Mouse (Mus musculus) MN1 (cell line): ENCODE results near the gene P2ry12.

ENCODE experiments used
- DNase-seq: peaks from one replicate; pipeline ENCODE4 v3.0.0-alpha.2; 2016; ENCODE audit warnings: low spot score

Gene P2ry12

GRCm38 (mm10) chr3:59262704-59263103 is at the start of gene P2ry12:
Gene P2ry12, minus strand, starts transcription at chr3:59262871.
- DNase-seq, result no peak

- no peak for DNase-seq
Observed at GRCm38 (mm10) chr3:59305518-59305917, 42.8 kb upstream of the P2ry12 start.

GRCm38 (mm10) chr3:59304944-59305343 is 42.3 kb upstream of the P2ry12 start:
- no peak for DNase-seq

GRCm38 (mm10) chr3:59297653-59298052 is 35.0 kb upstream of the P2ry12 start:
- DNase-seq, result no peak

GRCm38 (mm10) chr3:59296563-59297130 is 34.0 kb upstream of the P2ry12 start:
- DNase-seq, result no peak

GRCm38 (mm10) chr3:59295699-59296562 is 33.3 kb upstream of the P2ry12 start:
- no peak for DNase-seq

- DNase-seq, result no peak
Observed at GRCm38 (mm10) chr3:59293437-59294199, 30.9 kb upstream of the P2ry12 start.

- no peak for DNase-seq
Observed at GRCm38 (mm10) chr3:59290551-59290950, 27.9 kb upstream of the P2ry12 start.

GRCm38 (mm10) chr3:59278620-59279019 is 15.9 kb upstream of the P2ry12 start:
- DNase-seq, result no peak

GRCm38 (mm10) chr3:59278254-59278533 is 15.5 kb upstream of the P2ry12 start:
- DNase-seq, result no peak

- no peak for DNase-seq
Observed at GRCm38 (mm10) chr3:59277502-59278253, 15.0 kb upstream of the P2ry12 start.

- DNase-seq, result no peak
Observed at GRCm38 (mm10) chr3:59270811-59271210, 8.1 kb upstream of the P2ry12 start.

- DNase-seq, result no peak
Observed at GRCm38 (mm10) chr3:59263988-59264387, 1.3 kb upstream of the P2ry12 start.

- DNase-seq, result no peak
Observed at GRCm38 (mm10) chr3:59263417-59263816, 746 bp upstream of the P2ry12 start.

- DNase-seq, result no peak
Observed at GRCm38 (mm10) chr3:59261709-59262472, 780 bp downstream of the P2ry12 start.

GRCm38 (mm10) chr3:59260745-59261144 is 1.9 kb downstream of the P2ry12 start:
- no peak for DNase-seq

- no peak for DNase-seq
Observed at GRCm38 (mm10) chr3:59257740-59258664, 4.7 kb downstream of the P2ry12 start.

- DNase-seq, result no peak
Observed at GRCm38 (mm10) chr3:59250454-59250853, 12.2 kb downstream of the P2ry12 start.

- no peak for DNase-seq
Observed at GRCm38 (mm10) chr3:59248031-59248430, 14.6 kb downstream of the P2ry12 start.

- DNase-seq, result no peak
Observed at GRCm38 (mm10) chr3:59243384-59243783, 19.3 kb downstream of the P2ry12 start.
